Mouse (Mus musculus) CD4-positive, CD25-positive, alpha-beta regulatory T cell (primary cell): Measurements from ENCODE around the gene D430042O09Rik. TPM values are rescaled to one million over a fixed set of nuclear protein-coding genes. Genes with fewer than 3 reads are reported as not detected.

Source experiments
- polyA plus RNA-seq: library from polyadenylated mRNA; unstranded; fragments of 100-300 nt; shearing (Covaris generic); gene quantifications from one replicate; pipeline ENCODE4 v1.2.1, GENCODE M21; 2017

D430042O09Rik gene
- polyA plus RNA-seq, result 7.0 TPM

GRCm38 (mm10) chr7:125707593-125708022 lies at the start of gene D430042O09Rik, which contains the start of gene Gtf3c1:
D430042O09Rik (plus strand) TSS chr7:125707888.
Gtf3c1 (minus strand) TSS chr7:125707780.

Other genes with a start within 250 kb of the D430042O09Rik start
- gene Nsmce1, start 216.3 kb upstream of the D430042O09Rik start, polyA plus RNA-seq, result 146 TPM
- gene Il4ra, start 155.8 kb upstream of the D430042O09Rik start, polyA plus RNA-seq, result 214 TPM
- gene Il21r, start 104.5 kb upstream of the D430042O09Rik start, polyA plus RNA-seq, result 329 TPM
- gene Gtf3c1, start 108 bp upstream of the D430042O09Rik start, polyA plus RNA-seq, result 47.4 TPM